ENCODE assay signal across 9 mouse cellular contexts in genomic region chr4:137471326-137471725, GRCm38 (mm10). TPM values are rescaled to one million over a fixed set of nuclear protein-coding genes. Genes with fewer than 3 reads are reported as not detected.
DNase-seq lines count a peak whose midpoint lies in the region; ATAC-seq lines count a peak whose summit lies in the region.
"Had no signal": no experiment of that assay in that cellular context is flagged by ENCODE, and none has a peak within 500 bp of the region (broad histone marks: within the 10 kb centered on the region; RNA-seq: fewer than 3 reads in every experiment).

No protein-coding gene starts in this region.

- no peak for DNase-seq in kidney, postnatal 36 days
- DNase-seq in hindbrain, embryonic 14.5 days (ENCODE audit: low spot score) = no peak
- no peak for DNase-seq in B cell, adult 2 months
- DNase-seq in urinary bladder, postnatal 36 days (ENCODE audit: low spot score in 2 of 2) = no peak

- 38% methylated on average over 8 of the region's 8 CpGs for WGBS in kidney, embryonic 15.5 days
- 57% methylated on average over 8 of the region's 8 CpGs for WGBS in embryonic facial prominence, embryonic 12.5 days
- 79% methylated on average over 8 of the region's 8 CpGs for WGBS in hindbrain, embryonic 14.5 days
- WGBS in neural tube, embryonic 13.5 days = 69% methylated on average over 8 of the region's 8 CpGs

- H3K4me2 ChIP-seq in kidney, embryonic 15.5 days = peak overlapping the region; percentile 81
- H3K4me2 ChIP-seq in embryonic facial prominence, embryonic 12.5 days (replicated peaks) = peak overlapping the region; percentile 64
- H3K4me2 ChIP-seq in hindbrain, embryonic 14.5 days (replicated peaks) = peak overlapping the region; percentile 8; the same call in 1 of the 2 replicates
- peak overlapping the region; percentile 93; the same call in 1 of the 2 replicates for H3K4me2 ChIP-seq in neural tube, embryonic 13.5 days

- ATAC-seq in kidney, embryonic 15.5 days (replicated peaks; ENCODE audit: low FRiP score) = no peak
- no peak for ATAC-seq in embryonic facial prominence, embryonic 12.5 days (ENCODE audit: insufficient number of reproducible peaks, insufficient read depth, low FRiP score, low TSS enrichment)
- ATAC-seq in hindbrain, embryonic 14.5 days (ENCODE audit: low FRiP score) = no peak
- no peak for ATAC-seq in neural tube, embryonic 13.5 days (ENCODE audit: low read depth)

- no peaks in the 10 kb centered on the region for H3K9me3 ChIP-seq in kidney, embryonic 15.5 days (replicated peaks)
- no peaks in the 10 kb centered on the region for H3K9me3 ChIP-seq in embryonic facial prominence, embryonic 12.5 days
- no peaks in the 10 kb centered on the region for H3K9me3 ChIP-seq in hindbrain, embryonic 14.5 days (ENCODE audit: control insufficient read depth, low read length)
- no peaks in the 10 kb centered on the region for H3K9me3 ChIP-seq in neural tube, embryonic 13.5 days

- no peaks in the 10 kb centered on the region for H3K36me3 ChIP-seq in kidney, embryonic 15.5 days
- H3K36me3 ChIP-seq in embryonic facial prominence, embryonic 12.5 days = no peaks in the 10 kb centered on the region
- H3K36me3 ChIP-seq in hindbrain, embryonic 14.5 days (replicated peaks; ENCODE audit: control insufficient read depth, insufficient read depth) = no peaks in the 10 kb centered on the region
- no peaks in the 10 kb centered on the region for H3K36me3 ChIP-seq in neural tube, embryonic 13.5 days

- H3K9ac ChIP-seq in kidney, embryonic 15.5 days = peak overlapping the region; percentile 40; the same call in 1 of the 2 replicates
- H3K9ac ChIP-seq in embryonic facial prominence, embryonic 12.5 days = no peak overlapping the region
- no peak overlapping the region for H3K9ac ChIP-seq in hindbrain, embryonic 14.5 days
- peak overlapping the region; percentile 17; the same call in 1 of the 2 replicates for H3K9ac ChIP-seq in neural tube, embryonic 13.5 days

- H3K27me3 ChIP-seq in kidney, embryonic 15.5 days = no peaks in the 10 kb centered on the region
- no peaks in the 10 kb centered on the region for H3K27me3 ChIP-seq in embryonic facial prominence, embryonic 12.5 days
- no peaks in the 10 kb centered on the region for H3K27me3 ChIP-seq in hindbrain, embryonic 14.5 days (ENCODE audit: control insufficient read depth, insufficient read depth, low read length)
- no peaks in the 10 kb centered on the region; the same call in 1 of the 2 replicates for H3K27me3 ChIP-seq in neural tube, embryonic 13.5 days

- H3K27ac ChIP-seq in kidney, embryonic 15.5 days = peak overlapping the region; percentile 86
- peak overlapping the region; percentile 67 for H3K27ac ChIP-seq in embryonic facial prominence, embryonic 12.5 days
- no peak overlapping the region for H3K27ac ChIP-seq in hindbrain, embryonic 14.5 days
- H3K27ac ChIP-seq in neural tube, embryonic 13.5 days (replicated peaks) = no peak overlapping the region; the same call in 1 of the 2 replicates

- H3K4me1 ChIP-seq in kidney, embryonic 15.5 days = peaks cover 88% of the 10 kb centered on the region
- H3K4me1 ChIP-seq in embryonic facial prominence, embryonic 12.5 days = peaks cover 65% of the 10 kb centered on the region
- peaks cover 21% of the 10 kb centered on the region; the same call in 1 of the 2 replicates for H3K4me1 ChIP-seq in hindbrain, embryonic 14.5 days (replicated peaks; ENCODE audit: control insufficient read depth, insufficient read depth, low read length)
- peaks cover 57% of the 10 kb centered on the region for H3K4me1 ChIP-seq in neural tube, embryonic 13.5 days (replicated peaks)

- peak overlapping the region; percentile 81 for H3K4me3 ChIP-seq in kidney, embryonic 15.5 days (replicated peaks)
- H3K4me3 ChIP-seq in embryonic facial prominence, embryonic 12.5 days = 0 out of 2 replicates have a peak overlapping the region, but pooled peaks have one; percentile 51
- no peak overlapping the region for H3K4me3 ChIP-seq in hindbrain, embryonic 14.5 days (replicated peaks; ENCODE audit: low read length)
- no peak overlapping the region for H3K4me3 ChIP-seq in neural tube, embryonic 13.5 days

RNA-seq across cellular contexts. Expression of gene Hspg2, which starts 2.8 kb away (rescaled TPM):
- 34.2 and 35.7 TPM in 2 replicates for polyA plus RNA-seq in kidney, embryonic 15.5 days (2015; fragmentation: Nextera tagmentation; extraction: Ambion mirVana)
- polyA plus RNA-seq in embryonic facial prominence, embryonic 12.5 days (2016; fragmentation: Nextera tagmentation; extraction: Ambion mirVana) = 19.0 and 19.7 TPM in 2 replicates
- polyA plus RNA-seq in hindbrain, embryonic 14.5 days (2014; fragmentation: Nextera tagmentation; extraction: Ambion mirVana) = 8.7 and 10.7 TPM in 2 replicates
- 8.6 and 9.6 TPM in 2 replicates for polyA plus RNA-seq in neural tube, embryonic 13.5 days (2015; fragmentation: Nextera tagmentation; extraction: Ambion mirVana)

RNA-seq across cellular contexts. Expression of gene 1700013G24Rik, which starts 18.2 kb away (rescaled TPM):
- not detected in 2 replicates for polyA plus RNA-seq in kidney, embryonic 15.5 days (2015; fragmentation: Nextera tagmentation; extraction: Ambion mirVana)
- polyA plus RNA-seq in embryonic facial prominence, embryonic 12.5 days (2016; fragmentation: Nextera tagmentation; extraction: Ambion mirVana) = not detected in 2 replicates
- polyA plus RNA-seq in hindbrain, embryonic 14.5 days (2014; fragmentation: Nextera tagmentation; extraction: Ambion mirVana) = not detected in 2 replicates
- polyA plus RNA-seq in neural tube, embryonic 13.5 days (2015; fragmentation: Nextera tagmentation; extraction: Ambion mirVana) = not detected in 2 replicates
- polyA plus RNA-seq: cortical plate, adult 2 months; urinary bladder, adult 2 months had no signal

RNA-seq across cellular contexts. Expression of gene Cela3b, which starts 41.0 kb away (rescaled TPM):
- polyA plus RNA-seq in kidney, embryonic 15.5 days (2015; fragmentation: Nextera tagmentation; extraction: Ambion mirVana) = not detected in 2 replicates
- not detected in 2 replicates for polyA plus RNA-seq in embryonic facial prominence, embryonic 12.5 days (2016; fragmentation: Nextera tagmentation; extraction: Ambion mirVana)
- polyA plus RNA-seq in hindbrain, embryonic 14.5 days (2014; fragmentation: Nextera tagmentation; extraction: Ambion mirVana) = not detected in 2 replicates
- not detected in 2 replicates for polyA plus RNA-seq in neural tube, embryonic 13.5 days (2015; fragmentation: Nextera tagmentation; extraction: Ambion mirVana)
- polyA plus RNA-seq: cortical plate, adult 2 months; urinary bladder, adult 2 months had no signal

Comparison
In these comparisons a context has a peak if more than half of its experiments do, and no peak if none do; other contexts are left out.
1. H3K27ac ChIP-seq: peak in kidney, embryonic 15.5 days (single experiment) and embryonic facial prominence, embryonic 12.5 days (single experiment); none in hindbrain, embryonic 14.5 days (single experiment) and neural tube, embryonic 13.5 days (single experiment).
2. H3K4me2 ChIP-seq: peak in every context shown above with its lines; median percentile 93 in neural tube, embryonic 13.5 days; 81 in kidney, embryonic 15.5 days; 64 in embryonic facial prominence, embryonic 12.5 days; 8 in hindbrain, embryonic 14.5 days.
3. H3K4me3 ChIP-seq: peak in kidney, embryonic 15.5 days (single experiment) and embryonic facial prominence, embryonic 12.5 days (single experiment); none in hindbrain, embryonic 14.5 days (single experiment) and neural tube, embryonic 13.5 days (single experiment).
4. H3K9ac ChIP-seq: peak in kidney, embryonic 15.5 days (single experiment) and neural tube, embryonic 13.5 days (single experiment); none in embryonic facial prominence, embryonic 12.5 days (single experiment) and hindbrain, embryonic 14.5 days (single experiment).